Mouse (Mus musculus): ENCODE data around the gene Arhgap21. TPM values are rescaled to one million over a fixed set of nuclear protein-coding genes. Genes with fewer than 3 reads are reported as not detected.
A peak's percentile ranks its signal among the peaks of the same experiment; 100 is the strongest.

Arhgap21 gene
- polyA plus RNA-seq, 1 experiment from 2014 or later: 6.5 TPM

DNA sequence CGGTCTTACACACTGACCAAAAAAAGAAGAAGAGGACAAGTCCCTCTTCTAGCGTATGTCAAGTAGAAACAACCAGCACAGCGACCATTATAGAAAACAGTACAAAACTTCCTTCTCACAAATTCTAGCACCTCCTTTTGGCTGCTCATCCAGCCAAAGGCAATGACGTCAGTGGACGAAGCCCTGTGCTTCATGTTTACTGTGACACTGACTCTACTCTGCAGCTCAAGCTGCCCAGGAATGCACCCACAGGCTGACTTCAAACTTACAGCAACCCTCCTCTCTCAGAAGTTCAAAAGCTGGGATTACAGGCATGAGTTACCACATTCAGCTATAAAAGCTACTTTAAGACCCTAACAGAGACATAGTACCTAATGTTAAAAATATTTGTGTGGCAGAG lies 72.2 kb downstream of the Arhgap21 start:
- Histone ChIP-seq H3K4me1 (replicated peaks; ENCODE audit: control insufficient read depth, insufficient read depth, low read length) (no peaks in the 10 kb centered on the region), H3K9me3 (ENCODE audit: control insufficient read depth) (no peaks in the 10 kb centered on the region), H3K4me2 (replicated peaks; ENCODE audit: low read depth) (no peak overlapping the region), H3K27me3 (replicated peaks; ENCODE audit: control insufficient read depth, insufficient read depth, low read length) (no peaks in the 10 kb centered on the region), H3K4me3 (ENCODE audit: low read depth, low read length) (no peak overlapping the region), H3K9ac (ENCODE audit: low read depth, low read length) (no peak overlapping the region), H3K36me3 (ENCODE audit: control insufficient read depth, insufficient read depth) (no peaks in the 10 kb centered on the region), H3K27ac (ENCODE audit: low read depth, low read length) (no peak overlapping the region)
- no peak for ATAC-seq
- TF ChIP-seq CTCF (IDR thresholded peaks at IDR 0.05; ENCODE audit: low read depth): no peak
- 86% methylated on average over 5 of the region's 5 CpGs for WGBS

DNA sequence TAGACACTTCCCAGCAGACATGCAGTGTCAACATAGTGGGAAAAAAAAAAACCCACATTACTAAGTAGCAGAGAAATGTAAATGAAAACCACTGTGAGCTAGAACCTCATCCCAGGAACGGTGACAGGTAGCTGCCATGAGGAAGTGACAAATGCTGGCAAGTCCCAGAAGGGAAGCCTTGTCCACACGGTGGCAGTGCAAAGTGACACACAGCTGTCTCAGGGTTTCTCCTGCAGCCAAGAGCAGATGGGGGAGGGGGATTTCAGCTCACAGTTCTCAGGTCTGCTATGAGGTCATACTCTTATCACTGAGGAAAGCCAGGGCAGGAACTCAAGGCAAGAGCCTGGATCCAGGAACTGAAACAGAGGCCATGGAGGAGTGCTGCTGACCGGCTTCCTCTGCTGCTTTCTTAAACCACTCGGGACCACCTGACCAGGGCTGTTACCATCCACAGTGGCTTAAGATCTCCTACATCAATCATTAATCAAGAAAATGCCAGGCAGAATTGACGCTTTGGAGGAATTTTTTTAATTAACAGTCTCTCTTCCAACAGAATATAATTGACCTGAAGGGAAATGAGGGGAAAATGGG lies 74.5 kb downstream of the Arhgap21 start:
- Histone ChIP-seq H3K4me3 (ENCODE audit: low read depth, low read length) (no peak overlapping the region), H3K4me2 (replicated peaks; ENCODE audit: low read depth) (no peak overlapping the region), H3K27ac (ENCODE audit: low read depth, low read length) (no peak overlapping the region), H3K9me3 (ENCODE audit: control insufficient read depth) (no peaks in the 10 kb centered on the region), H3K27me3 (replicated peaks; ENCODE audit: control insufficient read depth, insufficient read depth, low read length) (no peaks in the 10 kb centered on the region), H3K36me3 (ENCODE audit: control insufficient read depth, insufficient read depth) (no peaks in the 10 kb centered on the region), H3K4me1 (replicated peaks; ENCODE audit: control insufficient read depth, insufficient read depth, low read length) (no peaks in the 10 kb centered on the region), H3K9ac (ENCODE audit: low read depth, low read length) (no peak overlapping the region)
- WGBS: 39% methylated on average over 5 of the region's 5 CpGs
- peak; percentile 84 for ATAC-seq
- peak; percentile 77 for TF ChIP-seq CTCF (IDR thresholded peaks at IDR 0.05; ENCODE audit: low read depth)

DNA sequence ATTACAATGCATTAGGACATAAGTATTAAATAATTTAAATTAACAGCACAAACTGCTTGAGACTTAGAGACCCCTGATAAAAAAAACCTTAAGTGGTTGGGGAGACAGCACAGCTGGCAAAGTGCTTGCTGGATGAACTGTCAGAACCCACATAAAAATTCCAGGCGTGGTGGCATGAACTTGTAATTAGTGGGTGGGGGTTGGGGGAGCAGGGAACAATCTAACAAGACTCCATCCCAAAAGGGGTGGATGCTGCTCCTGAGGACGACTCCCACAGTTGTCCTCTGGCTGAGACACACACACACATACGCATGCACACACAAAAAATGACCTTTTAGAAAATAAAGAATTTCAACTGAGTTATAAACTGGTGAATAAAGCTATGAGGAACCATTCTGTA lies 79.9 kb downstream of the Arhgap21 start:
- 62% methylated on average over 3 of the region's 3 CpGs for WGBS
- TF ChIP-seq CTCF (IDR thresholded peaks at IDR 0.05; ENCODE audit: low read depth): no peak
- no peak for ATAC-seq

GRCm38 (mm10) chr2:20883288-20883687 lies 85.4 kb downstream of the Arhgap21 start:
- Histone ChIP-seq H3K4me2 (replicated peaks; ENCODE audit: low read depth) (no peak overlapping the region), H3K4me1 (replicated peaks; ENCODE audit: control insufficient read depth, insufficient read depth, low read length) (no peaks in the 10 kb centered on the region), H3K36me3 (ENCODE audit: control insufficient read depth, insufficient read depth) (peaks cover 29% of the 10 kb centered on the region), H3K9ac (ENCODE audit: low read depth, low read length) (no peak overlapping the region), H3K27ac (ENCODE audit: low read depth, low read length) (no peak overlapping the region), H3K4me3 (ENCODE audit: low read depth, low read length) (no peak overlapping the region), H3K9me3 (ENCODE audit: control insufficient read depth) (no peaks in the 10 kb centered on the region), H3K27me3 (replicated peaks; ENCODE audit: control insufficient read depth, insufficient read depth, low read length) (no peaks in the 10 kb centered on the region)
- no peak for TF ChIP-seq CTCF (IDR thresholded peaks at IDR 0.05; ENCODE audit: low read depth)
- 84% methylated on average over 8 of the region's 8 CpGs for WGBS
- no peak for ATAC-seq

More for the DNA sequence above, 79.9 kb downstream of the Arhgap21 start:
- no peak overlapping the region for H3K27ac ChIP-seq (ENCODE audit: low read depth, low read length)
- no peak overlapping the region for H3K4me2 ChIP-seq (replicated peaks; ENCODE audit: low read depth)
- no peaks in the 10 kb centered on the region for H3K27me3 ChIP-seq (replicated peaks; ENCODE audit: control insufficient read depth, insufficient read depth, low read length)
- no peaks in the 10 kb centered on the region for H3K4me1 ChIP-seq (replicated peaks; ENCODE audit: control insufficient read depth, insufficient read depth, low read length)
- 0 out of 2 replicates have a peak, but pooled peaks cover 3% of the 10 kb centered on the region for H3K36me3 ChIP-seq (ENCODE audit: control insufficient read depth, insufficient read depth)
- no peak overlapping the region for H3K9ac ChIP-seq (ENCODE audit: low read depth, low read length)
- H3K4me3 ChIP-seq (ENCODE audit: low read depth, low read length): no peak overlapping the region
- no peaks in the 10 kb centered on the region for H3K9me3 ChIP-seq (ENCODE audit: control insufficient read depth)

DNA sequence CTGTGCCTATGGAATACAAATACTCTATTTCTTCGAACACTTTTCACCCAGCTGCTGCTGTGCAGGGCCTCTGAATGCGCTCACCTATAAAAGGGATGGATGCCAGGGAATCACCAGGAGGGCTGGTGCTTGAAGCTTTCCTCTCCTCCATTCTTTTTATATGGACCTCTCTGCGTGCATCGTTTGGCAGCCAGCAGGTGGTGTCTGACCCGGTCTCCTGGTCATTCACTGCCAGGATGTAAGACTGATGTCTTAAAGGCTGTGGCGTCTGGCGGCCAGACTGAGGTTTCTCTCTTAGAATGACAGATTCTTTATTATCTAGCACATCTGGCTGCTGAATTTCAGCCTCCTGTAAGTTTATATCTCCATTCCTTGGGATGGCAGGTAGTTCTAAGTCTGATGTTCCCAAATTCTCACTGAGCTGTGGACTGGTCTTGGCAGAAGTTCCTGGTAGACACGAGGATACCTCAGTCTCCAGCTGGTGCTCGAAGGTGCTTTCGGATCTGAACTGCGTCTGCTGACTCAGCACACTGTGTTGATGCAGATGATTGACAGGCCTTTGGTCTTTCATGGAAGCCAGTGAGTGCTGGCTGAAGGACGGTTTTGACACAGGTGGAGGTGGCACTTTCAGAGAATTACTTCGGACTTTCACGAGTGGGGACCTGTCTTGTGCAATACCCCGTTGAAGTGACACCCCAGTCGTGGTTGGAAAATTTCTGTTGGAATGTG lies 88.6 kb downstream of the Arhgap21 start:
- no peak overlapping the region for H3K4me2 ChIP-seq (replicated peaks; ENCODE audit: low read depth)
- 0 out of 2 replicates have a peak, but pooled peaks have one; percentile 22 for TF ChIP-seq CTCF (IDR thresholded peaks at IDR 0.05; ENCODE audit: low read depth)
- no peak overlapping the region for H3K27ac ChIP-seq (ENCODE audit: low read depth, low read length)
- no peaks in the 10 kb centered on the region for H3K27me3 ChIP-seq (replicated peaks; ENCODE audit: control insufficient read depth, insufficient read depth, low read length)
- no peak overlapping the region for H3K4me3 ChIP-seq (ENCODE audit: low read depth, low read length)
- 84% methylated on average over 16 of the region's 16 CpGs for WGBS
- H3K9ac ChIP-seq (ENCODE audit: low read depth, low read length): no peak overlapping the region
- H3K36me3 ChIP-seq (ENCODE audit: control insufficient read depth, insufficient read depth): peaks cover 30% of the 10 kb centered on the region
- no peaks in the 10 kb centered on the region for H3K9me3 ChIP-seq (ENCODE audit: control insufficient read depth)
- no peak for ATAC-seq
- no peaks in the 10 kb centered on the region for H3K4me1 ChIP-seq (replicated peaks; ENCODE audit: control insufficient read depth, insufficient read depth, low read length)

DNA sequence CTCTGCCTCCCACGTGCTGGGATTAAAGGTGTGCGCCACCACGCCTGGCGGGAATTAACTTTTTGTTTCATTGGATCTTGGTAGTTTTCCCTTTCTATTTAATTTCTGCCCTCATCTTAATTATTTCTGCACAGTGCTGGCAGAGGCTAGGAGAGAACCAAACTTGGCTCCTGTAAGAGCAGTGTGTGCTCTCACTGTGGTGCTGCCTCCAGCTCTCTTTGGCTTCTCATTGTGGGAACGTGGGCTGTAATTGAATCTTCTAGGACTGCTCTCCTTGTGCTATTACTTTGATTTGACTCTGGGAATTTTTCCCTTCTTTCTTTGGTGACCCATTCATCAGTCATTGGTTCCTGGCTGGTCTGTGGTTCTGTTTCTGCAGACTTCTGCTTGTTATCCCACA lies 94.1 kb downstream of the Arhgap21 start:
- no peak overlapping the region for H3K9ac ChIP-seq (ENCODE audit: low read depth, low read length)
- no peak for ATAC-seq
- peaks cover 14% of the 10 kb centered on the region for H3K36me3 ChIP-seq (ENCODE audit: control insufficient read depth, insufficient read depth)
- no peaks in the 10 kb centered on the region for H3K9me3 ChIP-seq (ENCODE audit: control insufficient read depth)
- H3K27me3 ChIP-seq (replicated peaks; ENCODE audit: control insufficient read depth, insufficient read depth, low read length): no peaks in the 10 kb centered on the region
- no peak for TF ChIP-seq CTCF (IDR thresholded peaks at IDR 0.05; ENCODE audit: low read depth)
- no peaks in the 10 kb centered on the region for H3K4me1 ChIP-seq (replicated peaks; ENCODE audit: control insufficient read depth, insufficient read depth, low read length)
- WGBS: 94% methylated on average over 5 of the region's 5 CpGs
- no peak overlapping the region for H3K4me3 ChIP-seq (ENCODE audit: low read depth, low read length)
- H3K27ac ChIP-seq (ENCODE audit: low read depth, low read length): no peak overlapping the region
- H3K4me2 ChIP-seq (replicated peaks; ENCODE audit: low read depth): no peak overlapping the region
